Mouse (Mus musculus) adrenal gland, postnatal 4 days (tissue): ENCODE measurements around the gene Cnep1r1. TPM values are rescaled to one million over a fixed set of nuclear protein-coding genes. Genes with fewer than 3 reads are reported as not detected.

Experiments
- DNase-seq, 2 experiments: peaks; one replicate each; pipeline ENCODE4 v3.0.0; 2021 to 2022; ENCODE audit warnings: low spot score in 2 of 2, mixed read lengths in 2 of 2
- microRNA-seq: library from miRNA; unstranded; fragments of <30 nt; microRNA quantifications from one replicate; pipeline ENCODE4 v1.2.0, GENCODE M21; 2021
- total RNA-seq, 2 experiments: library from RNA; stranded (reverse); gene quantifications; 2 replicates each; pipeline ENCODE4 v1.2.3; 2021

Gene Cnep1r1
- total RNA-seq, 2 experiments from 2014 or later: 38.8 to 41.3 TPM

DNA sequence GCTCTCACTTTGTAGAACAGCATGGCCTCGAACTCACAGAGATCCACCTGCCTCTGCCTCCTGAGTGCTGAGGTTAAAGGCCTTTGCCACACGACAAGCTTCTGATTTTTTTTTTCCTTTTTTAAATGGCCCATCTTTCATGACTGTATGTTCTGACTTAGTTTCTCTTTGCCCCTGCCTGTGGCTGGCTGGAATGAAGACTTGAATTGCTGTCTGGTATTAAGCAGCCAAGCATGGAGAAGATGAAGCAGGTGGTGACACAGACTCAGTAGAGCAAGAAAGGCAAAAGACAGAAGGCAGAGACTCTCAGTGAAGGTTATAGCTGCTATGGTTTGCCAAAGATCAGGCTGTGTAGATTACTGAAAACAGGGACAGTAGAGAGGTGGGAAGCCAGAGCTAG lies 64.6 kb downstream of the Cnep1r1 start:
- DNase-seq: no peak

Small RNA genes lying within 50 kb of the gene (microRNA-seq; reads per million reads assigned to microRNA genes)
- gene Mir7071: 1.1 reads per million

Other genes starting within 250 kb of the Cnep1r1 start
- 10 to 100 TPM; 39.4 to 41.8 TPM for gene Zfp423, start 159.2 kb upstream of the Cnep1r1 start, total RNA-seq
- gene Heatr3, start 19.1 kb downstream of the Cnep1r1 start, total RNA-seq: 10 to 100 TPM; 31.2 to 31.4 TPM
- 10 to 100 TPM; 36.4 to 38.5 TPM for gene Tent4b, start 80.4 kb downstream of the Cnep1r1 start, total RNA-seq
- 1 to 10 TPM; 6.8 to 8.0 TPM for gene Adcy7, start 153.6 kb downstream of the Cnep1r1 start, total RNA-seq
- gene Brd7, start 243.4 kb downstream of the Cnep1r1 start, total RNA-seq: 10 to 100 TPM; 82.9 to 93.5 TPM